ENCODE assay signal across 19 mouse cellular contexts in genomic region chr5:113009183-113009820, GRCm38 (mm10). TPM values are rescaled to one million over a fixed set of nuclear protein-coding genes. Genes with fewer than 3 reads are reported as not detected.
DNase-seq lines count a peak whose midpoint lies in the region; ATAC-seq and TF ChIP-seq lines count a peak whose summit lies in the region.
"Had no signal": no experiment of that assay in that cellular context is flagged by ENCODE, and none has a peak within 500 bp of the region (broad histone marks: within the 10 kb centered on the region; RNA-seq: fewer than 3 reads in every experiment).

No protein-coding gene starts in this region.

- peaks cover 62% of the 10 kb centered on the region for H3K4me1 ChIP-seq in cerebellum, adult 2 months (ENCODE audit: control insufficient read depth, insufficient read depth, low read length)
- peaks cover 60% of the 10 kb centered on the region for H3K4me1 ChIP-seq in heart, embryonic 13.5 days
- H3K4me1 ChIP-seq in lung, embryonic 14.5 days (ENCODE audit: insufficient read depth): peaks cover 5% of the 10 kb centered on the region; the same call in 1 of the 2 replicates

- H3K36me3 ChIP-seq in heart, embryonic 13.5 days: no peaks in the 10 kb centered on the region
- H3K36me3 ChIP-seq in lung, embryonic 14.5 days (ENCODE audit: insufficient read depth): no peaks in the 10 kb centered on the region
- H3K36me3 ChIP-seq: embryonic facial prominence, embryonic 10.5 days; liver, embryonic 12.5 days; lung, embryonic 15.5 days had no signal

- ATAC-seq in heart, embryonic 13.5 days (ENCODE audit: extremely low read depth, insufficient number of reproducible peaks, low FRiP score, low TSS enrichment): no peak
- ATAC-seq in lung, embryonic 14.5 days (ENCODE audit: insufficient read depth): no peak
- peak; percentile 76 for ATAC-seq in megakaryocyte, adult 5-6 weeks (ENCODE audit: poor library complexity, severe bottlenecking)
- ATAC-seq: liver, embryonic 12.5 days; midbrain, embryonic 16.5 days had no signal

- no peak overlapping the region for H3K9ac ChIP-seq in heart, embryonic 13.5 days
- H3K9ac ChIP-seq in lung, embryonic 14.5 days: no peak overlapping the region
- H3K9ac ChIP-seq: liver, embryonic 12.5 days; lung, embryonic 15.5 days had no signal

- no peak for TF ChIP-seq POLR2A in cerebellum, adult 2 months (IDR thresholded peaks at IDR 0.05; ENCODE audit: borderline replicate concordance, insufficient read depth, low read length)

- peak overlapping the region; percentile 30 for H3K4me2 ChIP-seq in heart, embryonic 13.5 days
- no peak overlapping the region for H3K4me2 ChIP-seq in lung, embryonic 14.5 days
- H3K4me2 ChIP-seq: liver, embryonic 12.5 days; lung, embryonic 15.5 days had no signal

- no peak overlapping the region for H3K4me3 ChIP-seq in cerebellum, adult 2 months (replicated peaks; ENCODE audit: insufficient read depth, low read depth, low read length)
- H3K4me3 ChIP-seq in heart, embryonic 13.5 days: no peak overlapping the region
- no peak overlapping the region for H3K4me3 ChIP-seq in lung, embryonic 14.5 days (ENCODE audit: low read depth, low read length)
- H3K4me3 ChIP-seq: embryonic facial prominence, embryonic 10.5 days; liver, embryonic 12.5 days; lung, embryonic 15.5 days had no signal

- peak in 1 of 2 experiments; percentile 37 for DNase-seq in cerebellum, adult 2 months
- no peak for DNase-seq in cerebellum, postnatal 4 days (ENCODE audit: low spot score in 2 of 2)
- DNase-seq in heart, adult 11 months: no peak
- peak; percentile 29 for DNase-seq in lung, embryonic 14.5 days
- DNase-seq in lung, postnatal 36 days: no peak
- no peak for DNase-seq in adrenal gland, postnatal 10 days
- DNase-seq: adrenal gland, adult 2 months; cerebellum, adult 11 months; cerebellum, postnatal 36 days; gastrocnemius, postnatal 10 days; kidney, adult 11 months; kidney, postnatal 10 days had no signal

- peak overlapping the region; percentile 47; the same call in 1 of the 2 replicates for H3K27ac ChIP-seq in cerebellum, adult 2 months (ENCODE audit: insufficient read depth, low read length)
- peak overlapping the region; percentile 74 for H3K27ac ChIP-seq in heart, embryonic 13.5 days (replicated peaks)
- no peak overlapping the region for H3K27ac ChIP-seq in lung, embryonic 14.5 days (ENCODE audit: low read depth)
- H3K27ac ChIP-seq: embryonic facial prominence, embryonic 10.5 days; liver, embryonic 12.5 days; lung, embryonic 15.5 days; stomach, postnatal 0 days had no signal

- WGBS in cerebellum, adult 2 months: 37% methylated on average over 8 of the region's 8 CpGs
- 55% methylated on average over 8 of the region's 8 CpGs for WGBS in heart, embryonic 13.5 days
- WGBS in lung, embryonic 14.5 days: 69% methylated on average over 8 of the region's 8 CpGs

- H3K27me3 ChIP-seq in cerebellum, adult 2 months (ENCODE audit: control insufficient read depth, insufficient read depth, low read length): no peaks in the 10 kb centered on the region
- no peaks in the 10 kb centered on the region for H3K27me3 ChIP-seq in heart, embryonic 13.5 days (replicated peaks)
- H3K27me3 ChIP-seq in lung, embryonic 14.5 days (ENCODE audit: insufficient read depth, low read length): no peaks in the 10 kb centered on the region
- H3K27me3 ChIP-seq: lung, embryonic 15.5 days had no signal

- no peaks in the 10 kb centered on the region for H3K9me3 ChIP-seq in heart, embryonic 13.5 days
- no peaks in the 10 kb centered on the region for H3K9me3 ChIP-seq in lung, embryonic 14.5 days (ENCODE audit: low read depth, low read length)
- H3K9me3 ChIP-seq: embryonic facial prominence, embryonic 10.5 days; liver, embryonic 12.5 days; lung, embryonic 15.5 days had no signal

- no peak for TF ChIP-seq CTCF in cerebellum, adult 2 months (IDR thresholded peaks at IDR 0.05; ENCODE audit: borderline replicate concordance, insufficient read depth, low read depth, low read length)
- TF ChIP-seq CTCF in lung, embryonic 14.5 days (IDR thresholded peaks at IDR 0.05; ENCODE audit: low read depth): no peak

RNA-seq across cellular contexts. Expression of gene Grk3, which starts 6.3 kb away (rescaled TPM):
- 58.0 and 66.0 TPM in 2 replicates for polyA plus RNA-seq in cerebellum, adult 2 months (2012; rRNA removed)
- 12.3 TPM in 2 replicates for polyA plus RNA-seq in heart, embryonic 13.5 days (2015; fragmentation: Nextera tagmentation; extraction: Ambion mirVana)
- polyA plus RNA-seq in lung, embryonic 14.5 days (2014; fragmentation: Nextera tagmentation; extraction: Ambion mirVana): 14.1 and 15.0 TPM in 2 replicates
- 22.4 and 23.3 TPM in 2 replicates for total RNA-seq in megakaryocyte, adult 5-6 weeks (2015)
- 29.3 and 38.7 TPM in 2 replicates for total RNA-seq in megakaryocyte, adult 5-6 weeks (2017)
- total RNA-seq in adrenal gland, postnatal 10 days (2021): 10 to 100 TPM; 30.9 to 45.9 TPM
